Mouse (Mus musculus): ENCODE results near the gene 1700056E22Rik. TPM values are rescaled to one million over a fixed set of nuclear protein-coding genes. Genes with fewer than 3 reads are reported as not detected.

1700056E22Rik gene
- total and polyA plus RNA-seq, 2 experiments from 2014 or later: 0.97 TPM; not detected in 1

- 62% methylated on average over 4 of the region's 4 CpGs for WGBS
- Histone ChIP-seq H3K4me1 (ENCODE audit: insufficient read depth) (peaks cover 5% of the 10 kb centered on the region; the same call in 1 of the 2 replicates), H3K4me2 (ENCODE audit: low read depth) (no peak overlapping the region), H3K36me3 (ENCODE audit: insufficient read depth) (no peaks in the 10 kb centered on the region), H3K4me3 (ENCODE audit: low read depth, low read length) (no peak overlapping the region), H3K9ac (no peak overlapping the region), H3K27ac (ENCODE audit: low read depth, low read length) (no peak overlapping the region), H3K27me3 (ENCODE audit: insufficient read depth, low read length) (no peaks in the 10 kb centered on the region), H3K9me3 (ENCODE audit: low read length) (no peaks in the 10 kb centered on the region)
- no peak for TF ChIP-seq CTCF (IDR thresholded peaks at IDR 0.05; ENCODE audit: low read depth)
- DNase-seq (no peak), ATAC-seq (no peak)
These were observed 27.0 kb upstream of the 1700056E22Rik start for GRCm38 (mm10) chr1:184060828-184061734.

GRCm38 (mm10) chr1:184060381-184060780, 26.3 kb upstream of the 1700056E22Rik start:
- 44% methylated on average over 9 of the region's 9 CpGs for WGBS
- peak; percentile 49 for DNase-seq
- H3K27me3 ChIP-seq (ENCODE audit: insufficient read depth, low read length): no peaks in the 10 kb centered on the region
- H3K4me3 ChIP-seq (ENCODE audit: low read depth, low read length): no peak overlapping the region
- H3K9ac ChIP-seq: no peak overlapping the region
- H3K36me3 ChIP-seq (ENCODE audit: insufficient read depth): no peaks in the 10 kb centered on the region
- H3K4me1 ChIP-seq (ENCODE audit: insufficient read depth): no peaks in the 10 kb centered on the region
- no peak overlapping the region for H3K27ac ChIP-seq (ENCODE audit: low read depth, low read length)
- H3K9me3 ChIP-seq (ENCODE audit: low read length): no peaks in the 10 kb centered on the region
- no peak for TF ChIP-seq CTCF (IDR thresholded peaks at IDR 0.05; ENCODE audit: low read depth)
- peak; percentile 42; the same call in 1 of the 2 replicates for ATAC-seq
- no peak overlapping the region for H3K4me2 ChIP-seq (ENCODE audit: low read depth)

GRCm38 (mm10) chr1:184059814-184060213, 25.7 kb upstream of the 1700056E22Rik start:
- no peak overlapping the region for H3K27ac ChIP-seq (ENCODE audit: low read depth, low read length)
- ATAC-seq: no peak
- 90% methylated on average over 3 of the region's 3 CpGs for WGBS

GRCm38 (mm10) chr1:184058206-184058605, 24.1 kb upstream of the 1700056E22Rik start:
- WGBS: 85% methylated on average over 8 of the region's 8 CpGs
- Histone ChIP-seq H3K4me3 (ENCODE audit: low read depth, low read length) (no peak overlapping the region), H3K27ac (ENCODE audit: low read depth, low read length) (no peak overlapping the region), H3K27me3 (ENCODE audit: insufficient read depth, low read length) (no peaks in the 10 kb centered on the region), H3K9me3 (ENCODE audit: low read length) (no peaks in the 10 kb centered on the region), H3K4me2 (ENCODE audit: low read depth) (no peak overlapping the region), H3K36me3 (ENCODE audit: insufficient read depth) (no peaks in the 10 kb centered on the region), H3K4me1 (ENCODE audit: insufficient read depth) (no peaks in the 10 kb centered on the region), H3K9ac (no peak overlapping the region)
- no peak for ATAC-seq
- DNase-seq: no peak
- TF ChIP-seq CTCF (IDR thresholded peaks at IDR 0.05; ENCODE audit: low read depth): no peak

More at GRCm38 (mm10) chr1:184059814-184060213, 25.7 kb upstream of the 1700056E22Rik start:
- Histone ChIP-seq H3K4me2 (ENCODE audit: low read depth) (no peak overlapping the region), H3K4me3 (ENCODE audit: low read depth, low read length) (no peak overlapping the region), H3K36me3 (ENCODE audit: insufficient read depth) (no peaks in the 10 kb centered on the region), H3K9ac (no peak overlapping the region), H3K9me3 (ENCODE audit: low read length) (no peaks in the 10 kb centered on the region), H3K27me3 (ENCODE audit: insufficient read depth, low read length) (no peaks in the 10 kb centered on the region), H3K4me1 (ENCODE audit: insufficient read depth) (no peaks in the 10 kb centered on the region)
- no peak for TF ChIP-seq CTCF (IDR thresholded peaks at IDR 0.05; ENCODE audit: low read depth)
- DNase-seq: no peak

GRCm38 (mm10) chr1:184054176-184054575, 20.1 kb upstream of the 1700056E22Rik start:
- no peak overlapping the region for H3K9ac ChIP-seq
- ATAC-seq: no peak

GRCm38 (mm10) chr1:184053711-184054110, 19.6 kb upstream of the 1700056E22Rik start:
- no peak for TF ChIP-seq CTCF (IDR thresholded peaks at IDR 0.05; ENCODE audit: low read depth)
- 88% methylated on average over 4 of the region's 4 CpGs for WGBS
- ATAC-seq: no peak
- H3K4me2 ChIP-seq (ENCODE audit: low read depth): no peak overlapping the region
- DNase-seq: no peak
- no peak overlapping the region for H3K27ac ChIP-seq (ENCODE audit: low read depth, low read length)
- H3K9me3 ChIP-seq (ENCODE audit: low read length): no peaks in the 10 kb centered on the region
- H3K9ac ChIP-seq: no peak overlapping the region
- H3K4me1 ChIP-seq (ENCODE audit: insufficient read depth): no peaks in the 10 kb centered on the region
- H3K36me3 ChIP-seq (ENCODE audit: insufficient read depth): no peaks in the 10 kb centered on the region
- H3K27me3 ChIP-seq (ENCODE audit: insufficient read depth, low read length): no peaks in the 10 kb centered on the region
- H3K4me3 ChIP-seq (ENCODE audit: low read depth, low read length): no peak overlapping the region

More at GRCm38 (mm10) chr1:184054176-184054575, 20.1 kb upstream of the 1700056E22Rik start:
- Histone ChIP-seq H3K4me1 (ENCODE audit: insufficient read depth) (no peaks in the 10 kb centered on the region), H3K9me3 (ENCODE audit: low read length) (no peaks in the 10 kb centered on the region), H3K27ac (ENCODE audit: low read depth, low read length) (no peak overlapping the region), H3K27me3 (ENCODE audit: insufficient read depth, low read length) (no peaks in the 10 kb centered on the region), H3K36me3 (ENCODE audit: insufficient read depth) (no peaks in the 10 kb centered on the region), H3K4me3 (ENCODE audit: low read depth, low read length) (no peak overlapping the region), H3K4me2 (ENCODE audit: low read depth) (no peak overlapping the region)
- TF ChIP-seq CTCF (IDR thresholded peaks at IDR 0.05; ENCODE audit: low read depth): no peak
- DNase-seq: no peak
- 91% methylated on average over 2 of the region's 2 CpGs for WGBS

- no peak overlapping the region for H3K9ac ChIP-seq
- WGBS: 77% methylated on average over 4 of the region's 4 CpGs
- H3K9me3 ChIP-seq (ENCODE audit: low read length): no peaks in the 10 kb centered on the region
- no peak overlapping the region for H3K4me2 ChIP-seq (ENCODE audit: low read depth)
- ATAC-seq (no peak), DNase-seq (no peak)
- no peak overlapping the region for H3K4me3 ChIP-seq (ENCODE audit: low read depth, low read length)
- TF ChIP-seq CTCF (IDR thresholded peaks at IDR 0.05; ENCODE audit: low read depth): no peak
- no peak overlapping the region for H3K27ac ChIP-seq (ENCODE audit: low read depth, low read length)
- no peaks in the 10 kb centered on the region for H3K36me3 ChIP-seq (ENCODE audit: insufficient read depth)
- no peaks in the 10 kb centered on the region for H3K27me3 ChIP-seq (ENCODE audit: insufficient read depth, low read length)
- no peaks in the 10 kb centered on the region for H3K4me1 ChIP-seq (ENCODE audit: insufficient read depth)
These were observed 19.0 kb upstream of the 1700056E22Rik start for GRCm38 (mm10) chr1:184053141-184053540.

All from forebrain, postnatal 0 days (tissue).